Mouse (Mus musculus) liver, adult 2 months (tissue): Measurements from ENCODE around the gene Mogat2.

Experiments used
- CTCF ChIP-seq: fragments of 200-500 bp; IDR thresholded peaks from 2 replicates; pipeline ENCODE4 v1.5.1; 2011; ENCODE audit warnings: low read depth, low read length, control low read depth
- POLR2A ChIP-seq: fragments of 200-500 bp; IDR thresholded peaks from 2 replicates; pipeline ENCODE4 v1.6.1; 2011; ENCODE audit warnings: low read length, control low read depth; ENCODE audit not compliant: insufficient read depth; ENCODE audit errors: extremely low read depth

GRCm38 (mm10) chr7:99180162-99180561, 58.3 kb downstream of the Mogat2 start:
- TF ChIP-seq CTCF (no peak), POLR2A (no peak)
